Mouse (Mus musculus) testis, postnatal 10 days (tissue): ENCODE results near the gene Gm21988.

Experiments
- DNase-seq: peaks from one replicate; pipeline ENCODE4 v3.0.0; 2021; ENCODE audit warnings: low spot score

Gm21988 gene

DNA sequence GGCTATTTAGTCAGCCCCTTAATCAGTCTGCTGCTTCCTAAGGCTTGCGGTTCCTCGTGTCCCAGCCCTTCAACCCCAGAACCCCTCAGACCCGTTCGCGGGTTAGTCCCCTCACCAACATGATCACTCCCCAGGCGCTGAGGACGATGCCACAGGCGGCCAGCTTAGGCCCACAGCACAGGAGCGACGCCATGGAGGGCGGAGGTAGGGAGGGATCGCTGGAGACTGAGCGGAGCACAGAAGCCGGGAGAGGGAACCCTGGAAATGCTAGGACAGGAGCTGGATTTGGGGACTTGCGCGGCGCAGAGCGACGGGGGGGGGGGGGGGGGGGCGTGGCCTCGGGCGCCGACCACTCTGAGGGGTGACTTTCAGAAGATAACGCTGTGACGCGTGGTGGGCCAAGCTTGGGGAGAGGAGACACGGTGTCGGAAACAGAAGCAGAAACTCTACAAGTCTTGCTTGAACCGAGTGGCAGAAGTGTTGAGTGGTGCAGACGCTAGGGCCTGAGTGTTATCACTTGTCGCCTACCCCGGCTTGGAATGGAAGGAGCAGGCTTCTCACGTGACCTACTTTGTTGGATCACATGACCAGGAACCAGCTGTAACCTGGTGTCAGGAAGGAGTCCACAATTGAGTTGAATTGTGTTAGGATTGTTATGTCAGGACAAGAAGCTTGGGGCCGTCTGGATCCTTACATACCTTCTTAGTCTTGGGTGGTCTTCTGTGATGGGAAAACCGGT is at the start of gene Gm21988, which contains the start of gene Rnasek:
TSS of gene Gm21988 (minus strand) at position 290 of the 739 bp plus-strand sequence.
TSS of gene Rnasek (minus strand) at position 302 of the 739 bp plus-strand sequence.
- peak; percentile 79 for DNase-seq

- DNase-seq = no peak
Observed at GRCm38 (mm10) chr11:70289236-70289635, 49.6 kb upstream of the Gm21988 start.

DNA sequence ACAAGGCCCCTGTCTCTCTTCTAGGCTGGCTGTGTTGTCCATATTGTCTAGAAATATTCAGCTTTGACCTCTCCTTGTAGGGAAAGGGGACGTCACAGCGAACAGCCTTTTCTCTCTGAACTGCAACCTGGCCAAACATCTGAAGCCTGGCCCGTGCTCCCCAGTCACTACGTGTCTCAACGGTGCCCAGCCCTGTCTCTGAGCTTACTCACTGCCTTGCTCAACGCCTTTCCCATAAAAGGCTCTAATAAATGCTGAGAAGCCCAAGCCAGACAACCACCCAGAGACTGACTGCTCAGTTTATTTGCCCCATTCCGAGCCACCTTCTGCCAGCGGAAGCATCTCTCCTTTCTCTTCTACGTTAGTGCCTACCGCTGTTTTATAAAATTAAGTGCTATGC is 48.5 kb upstream of the Gm21988 start:
- no peak for DNase-seq

GRCm38 (mm10) chr11:70285686-70286085 is 46.1 kb upstream of the Gm21988 start:
- no peak for DNase-seq

GRCm38 (mm10) chr11:70284757-70285156 is 45.1 kb upstream of the Gm21988 start:
- DNase-seq = no peak

GRCm38 (mm10) chr11:70283666-70284065 is 44.0 kb upstream of the Gm21988 start:
- DNase-seq = no peak

DNA sequence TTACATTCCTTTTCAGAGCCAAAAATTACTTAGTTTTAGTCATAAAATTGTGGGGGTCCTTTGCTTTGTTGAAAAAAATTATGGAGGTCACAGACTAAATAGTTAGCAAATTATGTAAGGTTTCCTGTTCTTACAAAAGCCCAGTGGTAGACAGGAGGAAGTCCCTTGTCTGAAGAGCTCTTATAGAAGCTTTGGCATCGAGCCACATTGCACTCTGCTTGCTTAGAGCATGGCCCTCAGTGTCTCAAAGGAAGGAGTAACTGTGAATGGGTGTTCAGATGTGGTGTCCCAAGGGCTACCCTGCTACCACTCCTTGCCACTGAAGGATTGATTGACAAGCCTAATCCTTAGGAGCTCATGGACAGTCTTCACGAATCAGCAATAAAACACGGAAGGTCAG is 40.8 kb upstream of the Gm21988 start:
- no peak for DNase-seq

DNA sequence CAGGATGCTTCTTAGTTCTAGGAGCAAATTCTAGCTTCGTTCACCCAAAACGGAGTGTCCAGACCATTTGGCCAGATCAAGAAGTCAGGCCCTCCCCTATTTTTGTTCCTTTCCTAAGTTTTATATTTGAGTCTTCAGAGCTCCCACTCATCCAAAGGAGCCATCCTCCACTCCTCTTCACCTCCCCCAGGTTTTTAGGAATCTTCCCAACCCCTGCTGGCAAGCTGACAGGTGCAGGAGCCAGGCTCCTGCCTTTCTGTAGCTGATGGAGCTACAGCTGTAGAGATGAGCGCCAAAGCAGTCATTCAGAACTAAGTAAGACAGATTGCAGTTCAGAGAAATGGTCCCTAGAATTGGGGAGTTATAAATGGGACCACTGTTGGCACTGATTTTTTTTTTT is 39.3 kb upstream of the Gm21988 start:
- no peak for DNase-seq

DNA sequence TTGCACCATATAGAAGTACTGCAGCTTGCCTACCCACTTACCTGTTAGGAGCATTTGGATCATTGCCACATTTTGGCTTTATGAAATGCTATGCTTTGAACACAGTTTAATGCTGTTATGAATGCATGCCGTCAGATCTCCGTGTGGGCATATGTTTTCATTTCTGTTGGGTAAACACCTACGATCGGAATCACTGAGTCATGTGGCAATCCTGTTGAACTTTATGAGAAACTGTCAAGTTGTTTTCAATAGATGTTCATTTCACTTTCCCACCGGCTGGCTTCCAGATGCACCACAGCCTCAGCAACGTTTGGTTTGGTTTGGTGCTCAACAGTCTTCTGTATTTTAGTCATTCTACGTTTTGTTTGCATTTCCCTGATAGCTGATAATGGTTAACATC is 32.0 kb upstream of the Gm21988 start:
- no peak for DNase-seq

DNA sequence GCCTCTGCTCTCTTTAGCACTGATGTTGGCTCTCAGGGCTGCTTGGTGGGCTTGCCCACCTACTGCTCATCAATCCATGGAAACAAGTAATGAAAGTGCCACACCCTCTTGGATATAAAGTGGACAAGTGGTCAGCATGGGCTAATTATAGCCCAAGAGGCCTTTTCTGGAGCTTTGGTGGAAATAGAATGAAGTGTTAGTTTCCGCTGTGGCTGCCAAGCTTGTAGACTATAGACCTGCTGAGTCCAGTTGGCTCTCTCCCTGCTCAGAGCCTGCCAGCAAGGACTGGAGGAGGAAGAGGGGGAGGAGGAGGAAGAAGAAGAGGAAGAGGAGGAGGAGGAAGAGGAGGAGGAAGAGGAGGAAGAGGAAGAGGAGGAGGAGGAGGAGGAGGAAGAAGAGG is 26.8 kb upstream of the Gm21988 start:
- DNase-seq = no peak

GRCm38 (mm10) chr11:70265819-70266218 is 26.2 kb upstream of the Gm21988 start:
- DNase-seq = no peak

GRCm38 (mm10) chr11:70265252-70265651 is 25.6 kb upstream of the Gm21988 start:
- no peak for DNase-seq

DNA sequence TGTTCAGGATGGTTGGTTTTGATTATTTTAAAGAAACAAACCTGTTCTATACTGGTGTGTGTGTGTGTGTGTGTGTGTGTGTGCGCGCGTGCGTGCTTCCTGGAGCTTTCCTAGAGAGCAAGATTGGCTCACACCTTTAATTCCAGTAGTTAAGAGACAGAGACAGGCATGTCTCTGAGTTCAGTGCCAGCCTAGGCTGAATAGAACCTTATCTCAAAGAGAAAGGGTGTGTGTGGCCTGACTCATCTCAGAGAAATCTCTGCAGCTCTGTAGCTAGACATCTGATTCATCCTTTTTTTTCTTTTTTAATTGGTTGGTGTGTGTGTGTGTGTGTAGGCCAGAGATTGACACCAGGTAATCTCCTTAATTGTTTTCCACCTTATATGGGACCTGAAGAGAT is 19.4 kb upstream of the Gm21988 start:
- DNase-seq = no peak

GRCm38 (mm10) chr11:70254931-70255531 is 15.4 kb upstream of the Gm21988 start, which contains the start of gene Alox12:
Gene Alox12, minus strand, starts transcription at chr11:70255353.
- peak; percentile 61 for DNase-seq

- DNase-seq = no peak
Observed at GRCm38 (mm10) chr11:70254337-70254736, 14.7 kb upstream of the Gm21988 start.

- no peak for DNase-seq
Observed at GRCm38 (mm10) chr11:70251853-70252252, 12.2 kb upstream of the Gm21988 start.

- no peak for DNase-seq
Observed at GRCm38 (mm10) chr11:70250150-70250549, 10.5 kb upstream of the Gm21988 start.

- peak; percentile 87 for DNase-seq
Observed at GRCm38 (mm10) chr11:70247136-70247845, 7.7 kb upstream of the Gm21988 start.

DNA sequence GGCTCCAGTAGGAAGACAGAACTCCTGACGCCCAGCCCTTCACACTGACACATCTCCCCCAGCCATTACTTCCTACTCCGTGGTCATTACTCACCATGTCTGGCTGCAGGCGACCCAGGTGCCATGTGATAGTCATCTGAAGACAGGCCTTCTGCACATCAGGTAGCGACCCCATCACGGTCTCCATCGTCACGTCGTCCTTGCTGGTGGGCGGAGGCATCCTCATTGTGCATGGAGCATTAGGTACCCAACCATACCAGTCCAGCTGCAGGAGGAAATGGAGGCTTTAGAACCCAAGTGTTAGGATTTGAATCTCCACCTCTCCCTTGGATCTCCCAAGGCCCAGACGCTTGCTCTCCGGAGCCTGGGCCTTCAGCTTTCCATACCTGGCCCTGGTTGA is 3.0 kb upstream of the Gm21988 start:
- DNase-seq = no peak

DNA sequence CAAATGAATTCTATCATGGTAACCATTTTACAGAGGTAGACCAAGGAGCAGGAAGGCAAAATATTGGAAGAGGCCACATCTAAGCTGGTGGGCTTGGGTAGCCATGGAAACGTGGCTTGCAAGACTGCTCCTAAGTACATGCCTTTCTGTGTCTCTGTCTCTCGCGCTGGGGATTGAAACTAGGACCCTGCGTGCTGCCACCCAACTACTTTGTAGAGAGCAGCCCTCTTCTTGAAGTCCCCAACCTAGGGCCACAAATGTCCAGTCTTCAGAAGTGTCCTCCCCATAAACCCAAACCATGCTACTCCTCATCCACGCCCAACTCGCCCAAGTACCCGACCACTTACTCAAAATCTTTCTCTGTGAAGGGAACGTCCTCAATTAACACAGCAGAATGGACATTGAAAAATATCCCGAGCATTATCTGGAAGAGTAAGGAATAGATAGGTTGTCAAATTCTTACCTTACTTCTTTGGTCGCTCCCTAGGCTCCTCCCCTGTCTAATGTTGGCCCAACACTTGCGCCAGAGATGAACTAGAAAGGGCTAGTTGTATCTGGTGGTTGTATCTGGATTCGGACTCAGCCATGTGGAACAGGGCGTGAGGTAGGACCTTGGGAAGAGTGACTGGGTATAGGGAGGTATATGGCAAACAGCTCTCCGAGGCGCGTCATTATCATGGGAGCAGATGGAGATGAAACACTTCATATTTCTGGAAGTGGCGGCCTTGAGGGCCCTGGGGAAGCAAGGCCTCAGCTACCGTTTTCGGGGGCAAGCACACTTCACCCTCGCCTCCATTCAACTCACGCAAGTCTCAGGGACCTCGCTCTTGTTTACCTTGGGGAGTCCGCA is 814 bp downstream of the Gm21988 start:
- DNase-seq = no peak

DNA sequence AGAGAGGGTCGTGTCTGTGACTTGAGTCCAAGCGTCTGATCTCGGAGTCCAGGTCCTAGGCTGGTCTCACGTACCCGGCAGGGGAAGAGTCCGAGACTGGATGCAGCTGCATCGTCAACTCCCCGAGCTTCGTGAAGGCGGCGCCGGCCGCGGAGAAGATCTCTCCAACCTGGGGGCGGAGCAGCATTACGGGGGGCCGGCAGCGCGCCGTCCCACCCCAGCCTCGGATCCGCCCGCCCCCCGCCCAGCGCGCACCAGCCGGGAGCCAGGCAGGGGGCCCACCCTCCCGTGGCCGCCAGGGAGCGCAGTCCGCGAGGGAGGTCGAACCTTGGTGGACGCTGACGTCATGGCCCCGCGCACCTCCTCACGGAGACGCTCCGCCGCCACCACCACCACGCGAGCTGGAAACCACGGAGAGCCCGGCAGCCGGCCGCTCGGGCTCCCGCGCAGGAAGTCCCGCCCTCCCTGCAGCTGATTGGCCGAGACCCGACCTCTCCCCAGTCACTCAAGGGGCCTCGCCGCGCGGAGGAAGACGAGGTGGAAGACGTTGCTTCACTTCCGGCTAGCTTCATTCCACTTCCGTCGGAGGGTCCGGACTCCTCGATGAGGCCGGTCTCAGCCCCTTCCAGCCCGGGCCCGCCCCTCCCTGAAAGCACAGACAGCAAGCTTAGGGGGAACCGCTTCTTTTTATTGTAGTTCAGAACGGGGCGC is 2.0 kb downstream of the Gm21988 start, which contains the start of gene 0610010K14Rik:
TSS of gene 0610010K14Rik (minus strand) at position 458 of the 711 bp plus-strand sequence.
- DNase-seq = peak; percentile 99
